Mouse (Mus musculus): ENCODE results near the gene Plekha7. TPM values are rescaled to one million over a fixed set of nuclear protein-coding genes. Genes with fewer than 3 reads are reported as not detected.

Plekha7 gene
- polyA plus RNA-seq, 1 experiment from 2014 or later = 21.4 TPM

- ATAC-seq = no peak
- Histone ChIP-seq H3K36me3 (peaks cover 3% of the 10 kb centered on the region; the same call in 1 of the 2 replicates), H3K9ac (no peak overlapping the region), H3K4me3 (replicated peaks) (no peak overlapping the region), H3K27ac (no peak overlapping the region), H3K27me3 (replicated peaks) (no peaks in the 10 kb centered on the region), H3K4me2 (replicated peaks) (no peak overlapping the region), H3K4me1 (replicated peaks) (no peaks in the 10 kb centered on the region), H3K9me3 (no peaks in the 10 kb centered on the region)
- 23% methylated on average over 4 of the region's 4 CpGs for WGBS
Measured at GRCm38 (mm10) chr7:116131390-116131789, 176.8 kb downstream of the Plekha7 start.

- Histone ChIP-seq H3K36me3 (peaks cover 3% of the 10 kb centered on the region; the same call in 1 of the 2 replicates), H3K9ac (no peak overlapping the region), H3K4me3 (replicated peaks) (no peak overlapping the region), H3K9me3 (no peaks in the 10 kb centered on the region), H3K4me1 (replicated peaks) (no peaks in the 10 kb centered on the region), H3K27ac (no peak overlapping the region), H3K4me2 (replicated peaks) (no peak overlapping the region), H3K27me3 (replicated peaks) (no peaks in the 10 kb centered on the region)
- WGBS = 87% methylated on average over 10 of the region's 10 CpGs
- no peak for ATAC-seq
Measured at GRCm38 (mm10) chr7:116129374-116129773, 178.8 kb downstream of the Plekha7 start.

GRCm38 (mm10) chr7:116128286-116128685 is 179.9 kb downstream of the Plekha7 start:
- no peak for ATAC-seq
- Histone ChIP-seq H3K9me3 (no peaks in the 10 kb centered on the region), H3K4me3 (replicated peaks) (no peak overlapping the region), H3K36me3 (peaks cover 3% of the 10 kb centered on the region; the same call in 1 of the 2 replicates), H3K27ac (no peak overlapping the region), H3K4me1 (replicated peaks) (no peaks in the 10 kb centered on the region), H3K9ac (no peak overlapping the region), H3K27me3 (replicated peaks) (no peaks in the 10 kb centered on the region), H3K4me2 (replicated peaks) (no peak overlapping the region)
- 92% methylated on average over 8 of the region's 8 CpGs for whole genome bisulfite sequencing

- H3K27me3 ChIP-seq (replicated peaks) = no peaks in the 10 kb centered on the region
- ATAC-seq = no peak
- peaks cover 3% of the 10 kb centered on the region; the same call in 1 of the 2 replicates for H3K36me3 ChIP-seq
- no peak overlapping the region for H3K4me2 ChIP-seq (replicated peaks)
- 75% methylated on average over 2 of the region's 2 CpGs for WGBS
- no peak overlapping the region for H3K4me3 ChIP-seq (replicated peaks)
- no peaks in the 10 kb centered on the region for H3K9me3 ChIP-seq
- H3K27ac ChIP-seq = no peak overlapping the region
- no peaks in the 10 kb centered on the region for H3K4me1 ChIP-seq (replicated peaks)
- H3K9ac ChIP-seq = no peak overlapping the region
Measured at GRCm38 (mm10) chr7:116127052-116127451, 181.1 kb downstream of the Plekha7 start.

- ATAC-seq = no peak
- H3K36me3 ChIP-seq = peaks cover 3% of the 10 kb centered on the region; the same call in 1 of the 2 replicates
- H3K9me3 ChIP-seq = no peaks in the 10 kb centered on the region
- H3K27ac ChIP-seq = no peak overlapping the region
- 66% methylated on average over 7 of the region's 7 CpGs for WGBS
- H3K4me3 ChIP-seq (replicated peaks) = no peak overlapping the region
- no peaks in the 10 kb centered on the region for H3K4me1 ChIP-seq (replicated peaks)
- H3K9ac ChIP-seq = no peak overlapping the region
- H3K27me3 ChIP-seq (replicated peaks) = no peaks in the 10 kb centered on the region
- no peak overlapping the region for H3K4me2 ChIP-seq (replicated peaks)
Measured at GRCm38 (mm10) chr7:116125671-116126070, 182.5 kb downstream of the Plekha7 start.

- Histone ChIP-seq H3K4me3 (replicated peaks) (no peak overlapping the region), H3K9me3 (no peaks in the 10 kb centered on the region), H3K4me1 (replicated peaks) (no peaks in the 10 kb centered on the region), H3K4me2 (replicated peaks) (no peak overlapping the region), H3K27ac (no peak overlapping the region), H3K36me3 (peaks cover 3% of the 10 kb centered on the region; the same call in 1 of the 2 replicates), H3K27me3 (replicated peaks) (no peaks in the 10 kb centered on the region), H3K9ac (no peak overlapping the region)
- 91% methylated on average over 12 of the region's 12 CpGs for WGBS
- no peak for ATAC-seq
Measured at GRCm38 (mm10) chr7:116124057-116124456, 184.1 kb downstream of the Plekha7 start.

- Histone ChIP-seq H3K4me1 (replicated peaks) (no peaks in the 10 kb centered on the region), H3K27me3 (replicated peaks) (no peaks in the 10 kb centered on the region), H3K9ac (no peak overlapping the region), H3K4me2 (replicated peaks) (no peak overlapping the region), H3K27ac (no peak overlapping the region), H3K4me3 (replicated peaks) (no peak overlapping the region), H3K9me3 (no peaks in the 10 kb centered on the region), H3K36me3 (peaks cover 3% of the 10 kb centered on the region; the same call in 1 of the 2 replicates)
- 81% methylated on average over 2 of the region's 2 CpGs for WGBS
- ATAC-seq = no peak
Measured at GRCm38 (mm10) chr7:116123597-116123985, 184.6 kb downstream of the Plekha7 start.

- H3K9ac ChIP-seq = no peak overlapping the region
- H3K27ac ChIP-seq = no peak overlapping the region
- no peak overlapping the region for H3K4me3 ChIP-seq (replicated peaks)
- H3K36me3 ChIP-seq = no peaks in the 10 kb centered on the region
- H3K4me1 ChIP-seq (replicated peaks) = no peaks in the 10 kb centered on the region
- H3K27me3 ChIP-seq (replicated peaks) = no peaks in the 10 kb centered on the region
- WGBS = 75% methylated on average over 13 of the region's 13 CpGs
- no peaks in the 10 kb centered on the region for H3K9me3 ChIP-seq
- no peak overlapping the region for H3K4me2 ChIP-seq (replicated peaks)
- ATAC-seq = no peak
Measured at GRCm38 (mm10) chr7:116122981-116123596, 185.1 kb downstream of the Plekha7 start.

- ATAC-seq = no peak
- no peaks in the 10 kb centered on the region for H3K27me3 ChIP-seq (replicated peaks)
- WGBS = 58% methylated on average over 11 of the region's 11 CpGs
- H3K9ac ChIP-seq = no peak overlapping the region
- H3K27ac ChIP-seq = no peak overlapping the region
- no peaks in the 10 kb centered on the region for H3K9me3 ChIP-seq
- H3K36me3 ChIP-seq = no peaks in the 10 kb centered on the region
- no peak overlapping the region for H3K4me3 ChIP-seq (replicated peaks)
- no peak overlapping the region for H3K4me2 ChIP-seq (replicated peaks)
- H3K4me1 ChIP-seq (replicated peaks) = no peaks in the 10 kb centered on the region
Measured at GRCm38 (mm10) chr7:116121202-116121601, 187.0 kb downstream of the Plekha7 start.

- H3K9me3 ChIP-seq = no peaks in the 10 kb centered on the region
- H3K4me1 ChIP-seq (replicated peaks) = no peaks in the 10 kb centered on the region
- no peak overlapping the region for H3K4me3 ChIP-seq (replicated peaks)
- WGBS = 75% methylated on average over 4 of the region's 4 CpGs
- no peaks in the 10 kb centered on the region for H3K27me3 ChIP-seq (replicated peaks)
- H3K4me2 ChIP-seq (replicated peaks) = no peak overlapping the region
- ATAC-seq = no peak
- no peak overlapping the region for H3K27ac ChIP-seq
- H3K9ac ChIP-seq = no peak overlapping the region
- no peaks in the 10 kb centered on the region for H3K36me3 ChIP-seq
Measured at GRCm38 (mm10) chr7:116120737-116121136, 187.4 kb downstream of the Plekha7 start.

GRCm38 (mm10) chr7:116119306-116119857 is 188.8 kb downstream of the Plekha7 start:
- H3K9ac ChIP-seq = no peak overlapping the region
- WGBS = 72% methylated on average over 1 of the region's 1 CpGs
- ATAC-seq = no peak
- H3K27me3 ChIP-seq (replicated peaks) = no peaks in the 10 kb centered on the region
- H3K4me1 ChIP-seq (replicated peaks) = no peaks in the 10 kb centered on the region
- no peak overlapping the region for H3K4me3 ChIP-seq (replicated peaks)
- H3K4me2 ChIP-seq (replicated peaks) = no peak overlapping the region
- H3K27ac ChIP-seq = no peak overlapping the region
- no peaks in the 10 kb centered on the region for H3K9me3 ChIP-seq
- no peaks in the 10 kb centered on the region for H3K36me3 ChIP-seq

GRCm38 (mm10) chr7:116115991-116116390 is 192.2 kb downstream of the Plekha7 start:
- Histone ChIP-seq H3K36me3 (no peaks in the 10 kb centered on the region), H3K4me2 (replicated peaks) (no peak overlapping the region), H3K27me3 (replicated peaks) (no peaks in the 10 kb centered on the region), H3K4me1 (replicated peaks) (no peaks in the 10 kb centered on the region), H3K4me3 (replicated peaks) (no peak overlapping the region), H3K9ac (no peak overlapping the region), H3K9me3 (no peaks in the 10 kb centered on the region), H3K27ac (no peak overlapping the region)
- no peak for ATAC-seq
- WGBS = 73% methylated on average over 2 of the region's 2 CpGs

All from intestine, embryonic 15.5 days (tissue).